Mouse (Mus musculus): ENCODE results near the gene Crispld2.

GRCm38 (mm10) chr8:120054833-120055232 is 62.6 kb downstream of the Crispld2 start:
- TF ChIP-seq CTCF (IDR thresholded peaks at IDR 0.05; ENCODE audit: low read depth, low read length) (no peak), GATA1 (IDR thresholded peaks at IDR 0.05; ENCODE audit: borderline replicate concordance, low read length) (no peak), TAL1 (conservative IDR thresholded peaks at IDR 0.05; ENCODE audit: low read depth, low read length) (no peak), GATA2 (IDR thresholded peaks at IDR 0.05; ENCODE audit: borderline replicate concordance, low read depth, low read length) (no peak), POLR2AphosphoS5 (IDR thresholded peaks at IDR 0.05; ENCODE audit: insufficient replicate concordance, low read depth, low read length) (no peak)
